Mouse (Mus musculus) liver, postnatal 0 days (tissue): ENCODE data around the gene 1700011L22Rik. TPM values are rescaled to one million over a fixed set of nuclear protein-coding genes. Genes with fewer than 3 reads are reported as not detected.

Experiments used
- ATAC-seq: fragments of 200-750 bp; cut with Nextera tagmentation; 2 replicates; pipeline ENCODE4 v1.8.0; 2017; ENCODE audit warnings: mild to moderate bottlenecking, moderate library complexity
- DNase-seq: peaks from one replicate; pipeline ENCODE4 v3.0.0-alpha.2; 2016
- H3K27ac ChIP-seq: fragments of 300-500 bp; sonication (generic); 2 replicates; pipeline ENCODE4 v1.5.1; 2014; ENCODE audit warnings: antibody characterized with exemption, moderate library complexity, mild to moderate bottlenecking, low read depth
- H3K27me3 ChIP-seq: fragments of 300-500 bp; sonication (generic); 2 replicates; pipeline ENCODE4 v1.6.1; 2014; ENCODE audit warnings: low read length, control low read depth, mixed read lengths; ENCODE audit not compliant: insufficient read depth
- H3K36me3 ChIP-seq: fragments of 300-500 bp; sonication (generic); replicated peaks from 2 replicates; pipeline ENCODE4 v1.6.1; 2014; ENCODE audit warnings: mild to moderate bottlenecking, control low read depth, low read length, moderate library complexity, mixed read lengths; ENCODE audit not compliant: insufficient read depth
- H3K4me1 ChIP-seq: fragments of 300-500 bp; sonication (generic); 2 replicates; pipeline ENCODE4 v1.6.1; 2014; ENCODE audit warnings: antibody characterized with exemption, mild to moderate bottlenecking, control low read depth; ENCODE audit not compliant: insufficient read depth
- H3K4me2 ChIP-seq: fragments of 300-500 bp; sonication (generic); 2 replicates; pipeline ENCODE4 v1.6.1; 2014; ENCODE audit warnings: low read depth, mild to moderate bottlenecking, low read length, moderate library complexity, mixed read lengths
- H3K4me3 ChIP-seq: fragments of 300-500 bp; sonication (generic); 2 replicates; pipeline ENCODE4 v1.5.1; 2014; ENCODE audit warnings: low read depth, low read length
- H3K9ac ChIP-seq: fragments of 300-500 bp; sonication (generic); replicated peaks from 2 replicates; pipeline ENCODE4 v1.6.1; 2014; ENCODE audit warnings: mild to moderate bottlenecking, moderate library complexity
- H3K9me3 ChIP-seq: fragments of 300-500 bp; sonication (generic); 2 replicates; pipeline ENCODE4 v1.6.1; 2016; ENCODE audit warnings: mild to moderate bottlenecking, control low read depth, low read length, mixed read lengths
- CTCF ChIP-seq: sonication (generic); IDR thresholded peaks from 2 replicates; pipeline ENCODE4 v1.5.1; 2016; ENCODE audit warnings: antibody characterized with exemption, low read depth
- EP300 ChIP-seq: IDR thresholded peaks from 2 replicates; pipeline ENCODE4 v1.6.1; 2016; ENCODE audit warnings: antibody characterized with exemption, low read depth, mild to moderate bottlenecking
- WGBS: fragments of 180-500 bp; shearing (Covaris S2); extraction: QIAGEN DNeasy Blood & Tissue Kit; methylation state at CpG from one replicate; pipeline ENCODE4 v1.1.7; 2014; ENCODE audit not compliant: insufficient replicate concordance; 5-methylcytosine and 5-hydroxymethylcytosine counted together
- polyA plus RNA-seq: library from polyadenylated mRNA; unstranded; fragments of >200 nt; fragmentation: Nextera tagmentation; extraction: Ambion mirVana; gene quantifications from 2 replicates; pipeline ENCODE4 v1.2.1, GENCODE M21; 2015

1700011L22Rik gene
- polyA plus RNA-seq, 1 experiment from 2014 or later: not detected

DNA sequence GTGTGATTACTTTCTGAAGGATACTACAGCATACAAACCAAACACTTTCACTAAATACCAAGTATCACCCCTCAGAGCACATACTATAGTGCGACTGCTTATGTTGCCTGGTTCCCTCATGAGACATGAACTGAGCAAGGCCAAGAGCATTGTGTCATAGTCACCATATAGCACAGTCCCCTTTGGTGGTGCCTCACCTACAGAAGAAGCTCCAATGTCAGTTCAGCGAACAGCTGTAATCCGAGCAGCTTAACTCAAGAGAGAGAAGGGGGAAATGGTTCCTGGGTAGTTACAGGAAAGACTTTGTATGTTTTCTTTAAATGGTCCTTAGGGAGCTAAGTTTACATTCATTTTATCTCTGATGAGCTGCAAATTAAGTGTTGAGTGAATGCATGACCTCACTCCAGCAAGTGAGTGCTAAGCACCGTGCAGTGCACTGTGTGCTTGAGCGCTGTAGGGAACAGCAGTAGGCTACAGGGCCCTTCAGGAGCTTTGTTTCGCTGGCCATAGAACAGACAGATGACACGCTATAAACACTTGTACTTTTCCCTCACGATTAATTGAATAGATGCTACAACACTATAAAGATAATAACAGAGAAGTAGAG, 29.0 kb upstream of the 1700011L22Rik start:
- H3K36me3 ChIP-seq: peaks cover 7% of the 10 kb centered on the region
- H3K9ac ChIP-seq: no peak overlapping the region
- H3K4me3 ChIP-seq: no peak overlapping the region
- no peak for ATAC-seq
- 80% methylated on average over 8 of the region's 8 CpGs for WGBS
- H3K4me2 ChIP-seq: no peak overlapping the region
- no peaks in the 10 kb centered on the region for H3K4me1 ChIP-seq
- H3K27ac ChIP-seq: no peak overlapping the region
- TF ChIP-seq EP300 (no peak), CTCF (no peak)
- H3K9me3 ChIP-seq: no peaks in the 10 kb centered on the region
- H3K27me3 ChIP-seq: no peaks in the 10 kb centered on the region
- no peak for DNase-seq

DNA sequence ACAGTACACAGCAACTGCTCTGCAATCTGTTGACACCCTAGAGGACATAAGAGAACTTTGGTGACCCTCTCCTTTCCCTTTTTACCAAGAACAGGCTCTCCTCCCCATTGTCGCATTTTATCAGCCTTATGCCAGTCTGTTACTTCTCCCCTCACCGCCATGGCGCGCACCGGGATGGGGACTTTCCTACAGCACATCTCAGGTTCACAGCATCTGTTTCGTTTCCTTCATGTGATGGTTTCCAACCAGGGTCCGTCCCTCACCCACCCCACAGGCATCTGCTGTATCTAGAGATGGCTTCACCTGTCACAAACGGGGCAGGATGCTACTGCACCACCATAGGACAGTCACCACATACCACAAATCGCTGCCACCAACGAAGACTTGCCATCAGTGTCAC, 26.6 kb upstream of the 1700011L22Rik start:
- Histone ChIP-seq H3K9ac (no peak overlapping the region), H3K9me3 (no peaks in the 10 kb centered on the region), H3K27me3 (no peaks in the 10 kb centered on the region), H3K4me2 (no peak overlapping the region), H3K36me3 (peaks cover 16% of the 10 kb centered on the region), H3K4me3 (no peak overlapping the region), H3K4me1 (no peaks in the 10 kb centered on the region), H3K27ac (no peak overlapping the region)
- WGBS: 85% methylated on average over 10 of the region's 10 CpGs
- TF ChIP-seq EP300 (no peak), CTCF (no peak)
- ATAC-seq: no peak
- DNase-seq: no peak

GRCm38 (mm10) chr8:79273776-79274175, 25.4 kb upstream of the 1700011L22Rik start:
- no peak overlapping the region for H3K4me2 ChIP-seq
- no peaks in the 10 kb centered on the region for H3K4me1 ChIP-seq
- no peak overlapping the region for H3K9ac ChIP-seq
- no peak for ATAC-seq
- no peak overlapping the region for H3K4me3 ChIP-seq
- no peaks in the 10 kb centered on the region for H3K9me3 ChIP-seq
- H3K27ac ChIP-seq: no peak overlapping the region
- TF ChIP-seq CTCF: no peak
- TF ChIP-seq EP300: no peak
- H3K36me3 ChIP-seq: peaks cover 16% of the 10 kb centered on the region
- WGBS: 75% methylated on average over 6 of the region's 6 CpGs
- no peaks in the 10 kb centered on the region for H3K27me3 ChIP-seq
- no peak for DNase-seq

- H3K36me3 ChIP-seq: peaks cover 16% of the 10 kb centered on the region
- DNase-seq (no peak), ATAC-seq (no peak)
- 70% methylated on average over 4 of the region's 4 CpGs for WGBS
- no peak overlapping the region for H3K4me2 ChIP-seq
- H3K27ac ChIP-seq: no peak overlapping the region
- H3K27me3 ChIP-seq: no peaks in the 10 kb centered on the region
- H3K4me3 ChIP-seq: no peak overlapping the region
- TF ChIP-seq CTCF (no peak), EP300 (no peak)
- no peak overlapping the region for H3K9ac ChIP-seq
- no peaks in the 10 kb centered on the region for H3K9me3 ChIP-seq
- H3K4me1 ChIP-seq: no peaks in the 10 kb centered on the region
Observed at GRCm38 (mm10) chr8:79272676-79273075, 24.3 kb upstream of the 1700011L22Rik start.

GRCm38 (mm10) chr8:79268921-79269320, 20.6 kb upstream of the 1700011L22Rik start:
- Histone ChIP-seq H3K4me2 (no peak overlapping the region), H3K36me3 (peaks cover 20% of the 10 kb centered on the region), H3K9ac (no peak overlapping the region), H3K4me3 (no peak overlapping the region), H3K4me1 (no peaks in the 10 kb centered on the region), H3K9me3 (no peaks in the 10 kb centered on the region), H3K27ac (no peak overlapping the region), H3K27me3 (no peaks in the 10 kb centered on the region)
- no peak for TF ChIP-seq CTCF
- TF ChIP-seq EP300: no peak
- no peak for DNase-seq
- WGBS: 78% methylated on average over 7 of the region's 7 CpGs
- no peak for ATAC-seq

DNA sequence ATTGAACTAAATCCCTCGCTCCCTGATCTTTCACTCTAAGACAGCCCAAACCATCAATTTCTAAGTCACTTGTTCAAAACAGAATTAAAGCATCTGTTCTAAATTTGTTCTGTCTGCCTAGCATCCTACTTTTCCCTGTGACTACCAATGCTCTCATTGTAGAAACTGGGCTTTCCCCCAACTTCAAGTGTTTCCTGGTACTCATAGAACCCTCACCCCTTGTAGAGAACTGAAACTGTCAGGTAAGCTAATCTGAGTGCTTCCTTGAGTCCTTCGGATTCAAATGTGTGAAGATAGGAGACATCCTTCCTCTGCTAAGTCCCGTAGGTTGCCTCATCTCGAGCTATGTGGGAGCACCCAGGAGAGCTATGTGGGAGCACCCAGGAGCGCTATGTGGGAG, 13.6 kb upstream of the 1700011L22Rik start:
- Histone ChIP-seq H3K9me3 (0 out of 2 replicates have a peak, but pooled peaks cover 3% of the 10 kb centered on the region), H3K36me3 (no peaks in the 10 kb centered on the region; the same call in 1 of the 2 replicates), H3K4me2 (no peak overlapping the region), H3K4me1 (no peaks in the 10 kb centered on the region), H3K27ac (no peak overlapping the region), H3K4me3 (no peak overlapping the region), H3K9ac (no peak overlapping the region), H3K27me3 (no peaks in the 10 kb centered on the region)
- DNase-seq (no peak), ATAC-seq (no peak)
- TF ChIP-seq EP300: no peak
- no peak for TF ChIP-seq CTCF
- 72% methylated on average over 5 of the region's 5 CpGs for WGBS
